Mouse (Mus musculus): ENCODE data around the gene Cpsf6. TPM values are rescaled to one million over a fixed set of nuclear protein-coding genes. Genes with fewer than 3 reads are reported as not detected.

The Cpsf6 gene
- polyA plus RNA-seq, 1 experiment from 2014 or later: 111 TPM

DNA sequence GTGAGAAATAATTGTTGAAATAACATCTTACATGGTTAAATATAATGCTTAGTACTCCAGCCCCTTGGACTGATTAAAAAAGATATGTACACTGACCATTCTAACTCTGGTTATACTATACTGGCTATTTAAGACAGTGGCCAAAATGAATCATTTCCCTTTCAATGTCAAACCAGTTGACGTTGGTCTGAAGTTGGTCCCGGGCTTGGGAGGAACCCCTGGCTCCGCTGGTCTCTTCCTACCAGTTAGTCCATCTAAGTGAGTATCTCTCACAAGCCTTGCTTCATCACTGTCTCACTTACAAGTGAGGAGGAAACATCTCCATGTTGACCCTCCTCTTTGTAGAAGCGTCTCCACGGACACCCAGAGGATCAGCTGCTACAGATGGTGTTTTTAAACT lies 75.4 kb downstream of the Cpsf6 start:
- Histone ChIP-seq H3K4me3 (ENCODE audit: low read length) (no peak overlapping the region), H3K27me3 (replicated peaks; ENCODE audit: control insufficient read depth, insufficient read depth, low read length) (no peaks in the 10 kb centered on the region), H3K4me2 (ENCODE audit: low read length) (no peak overlapping the region), H3K4me1 (ENCODE audit: control insufficient read depth, insufficient read depth, low read depth, low read length) (no peaks in the 10 kb centered on the region), H3K9me3 (ENCODE audit: control insufficient read depth, low read length) (no peaks in the 10 kb centered on the region), H3K9ac (ENCODE audit: low read depth, low read length) (no peak overlapping the region), H3K27ac (ENCODE audit: low read depth, low read length) (no peak overlapping the region), H3K36me3 (ENCODE audit: control insufficient read depth, insufficient read depth, low read length) (no peaks in the 10 kb centered on the region)
- no peak for ATAC-seq
- 93% methylated on average over 5 of the region's 5 CpGs for WGBS

DNA sequence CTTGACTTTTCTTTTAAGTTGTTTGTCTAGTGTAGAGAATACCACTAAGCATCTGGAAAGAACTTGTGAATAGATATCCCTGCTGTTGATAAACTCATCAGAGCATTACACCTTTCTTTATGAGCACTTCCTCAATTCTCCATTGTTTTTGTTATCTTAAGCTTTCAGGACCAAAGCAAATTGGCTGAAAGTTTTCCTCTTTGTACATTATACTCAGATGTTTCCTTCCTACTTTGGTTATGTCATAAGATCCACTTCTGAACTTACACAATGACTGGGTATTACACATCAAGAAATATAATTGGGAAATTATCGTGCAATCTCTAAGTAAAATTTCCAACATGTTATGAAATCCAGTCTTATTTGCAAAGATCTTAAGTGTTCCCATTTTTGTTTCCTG lies 78.1 kb downstream of the Cpsf6 start:
- no peak for ATAC-seq
- Histone ChIP-seq H3K27me3 (replicated peaks; ENCODE audit: control insufficient read depth, insufficient read depth, low read length) (no peaks in the 10 kb centered on the region), H3K9me3 (ENCODE audit: control insufficient read depth, low read length) (no peaks in the 10 kb centered on the region), H3K4me2 (ENCODE audit: low read length) (no peak overlapping the region), H3K27ac (ENCODE audit: low read depth, low read length) (no peak overlapping the region), H3K9ac (ENCODE audit: low read depth, low read length) (no peak overlapping the region), H3K4me3 (ENCODE audit: low read length) (no peak overlapping the region), H3K36me3 (ENCODE audit: control insufficient read depth, insufficient read depth, low read length) (no peaks in the 10 kb centered on the region), H3K4me1 (ENCODE audit: control insufficient read depth, insufficient read depth, low read depth, low read length) (no peaks in the 10 kb centered on the region)
- 91% methylated on average over 1 of the region's 1 CpGs for WGBS

- Histone ChIP-seq H3K9me3 (ENCODE audit: control insufficient read depth, low read length) (no peaks in the 10 kb centered on the region), H3K27me3 (replicated peaks; ENCODE audit: control insufficient read depth, insufficient read depth, low read length) (no peaks in the 10 kb centered on the region), H3K36me3 (ENCODE audit: control insufficient read depth, insufficient read depth, low read length) (no peaks in the 10 kb centered on the region), H3K27ac (ENCODE audit: low read depth, low read length) (no peak overlapping the region), H3K4me3 (ENCODE audit: low read length) (no peak overlapping the region), H3K9ac (ENCODE audit: low read depth, low read length) (no peak overlapping the region), H3K4me2 (ENCODE audit: low read length) (no peak overlapping the region), H3K4me1 (ENCODE audit: control insufficient read depth, insufficient read depth, low read depth, low read length) (no peaks in the 10 kb centered on the region)
- 90% methylated on average over 5 of the region's 5 CpGs for WGBS
- ATAC-seq: no peak
These were observed 79.8 kb downstream of the Cpsf6 start for GRCm38 (mm10) chr10:117299901-117300520.

DNA sequence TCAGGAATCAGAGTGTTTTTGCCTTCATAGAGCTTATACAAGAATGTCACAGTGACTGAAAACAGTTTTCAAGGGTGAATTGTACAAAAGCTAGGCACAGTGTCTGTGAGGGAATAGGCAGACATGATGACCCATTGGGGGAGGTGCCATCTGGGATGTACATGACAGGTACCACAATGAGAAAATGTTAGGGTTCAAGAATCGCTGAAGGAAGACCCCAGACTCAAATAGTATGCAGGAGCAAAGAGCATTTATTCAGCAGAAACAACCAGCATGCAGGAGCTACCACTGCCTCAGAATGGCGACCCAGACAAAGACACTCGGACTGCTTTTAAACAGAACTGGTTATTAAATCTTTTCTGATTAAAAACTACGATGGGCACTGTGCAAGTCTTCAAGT lies 80.7 kb downstream of the Cpsf6 start:
- H3K27ac ChIP-seq (ENCODE audit: low read depth, low read length): no peak overlapping the region
- H3K4me1 ChIP-seq (ENCODE audit: control insufficient read depth, insufficient read depth, low read depth, low read length): no peaks in the 10 kb centered on the region
- no peaks in the 10 kb centered on the region for H3K36me3 ChIP-seq (ENCODE audit: control insufficient read depth, insufficient read depth, low read length)
- no peak overlapping the region for H3K4me3 ChIP-seq (ENCODE audit: low read length)
- H3K4me2 ChIP-seq (ENCODE audit: low read length): no peak overlapping the region
- H3K27me3 ChIP-seq (replicated peaks; ENCODE audit: control insufficient read depth, insufficient read depth, low read length): no peaks in the 10 kb centered on the region
- no peak overlapping the region for H3K9ac ChIP-seq (ENCODE audit: low read depth, low read length)
- WGBS: 93% methylated on average over 4 of the region's 4 CpGs
- ATAC-seq: no peak
- H3K9me3 ChIP-seq (ENCODE audit: control insufficient read depth, low read length): no peaks in the 10 kb centered on the region

- Histone ChIP-seq H3K4me3 (ENCODE audit: low read length) (no peak overlapping the region), H3K4me1 (ENCODE audit: control insufficient read depth, insufficient read depth, low read depth, low read length) (no peaks in the 10 kb centered on the region), H3K27me3 (replicated peaks; ENCODE audit: control insufficient read depth, insufficient read depth, low read length) (no peaks in the 10 kb centered on the region), H3K9ac (ENCODE audit: low read depth, low read length) (no peak overlapping the region), H3K36me3 (ENCODE audit: control insufficient read depth, insufficient read depth, low read length) (no peaks in the 10 kb centered on the region), H3K4me2 (ENCODE audit: low read length) (no peak overlapping the region), H3K9me3 (ENCODE audit: control insufficient read depth, low read length) (no peaks in the 10 kb centered on the region), H3K27ac (ENCODE audit: low read depth, low read length) (no peak overlapping the region)
- ATAC-seq: no peak
- 90% methylated on average over 6 of the region's 6 CpGs for WGBS
These were observed 81.5 kb downstream of the Cpsf6 start for GRCm38 (mm10) chr10:117298336-117298735.

Other genes starting within 250 kb of the Cpsf6 start
- 16.5 and 22.1 TPM in 2 replicates for gene Frs2, start 231.5 kb downstream of the Cpsf6 start, polyA plus RNA-seq (2015; fragmentation: Nextera tagmentation; extraction: Ambion mirVana)
- 82.9 and 83.3 TPM in 2 replicates for gene Yeats4, start 155.5 kb downstream of the Cpsf6 start, polyA plus RNA-seq (2015; fragmentation: Nextera tagmentation; extraction: Ambion mirVana)
- not detected in 2 replicates for gene 9530003J23Rik, start 141.3 kb downstream of the Cpsf6 start, polyA plus RNA-seq (2015; fragmentation: Nextera tagmentation; extraction: Ambion mirVana)
- gene Lyz2, start 97.7 kb downstream of the Cpsf6 start, polyA plus RNA-seq (2015; fragmentation: Nextera tagmentation; extraction: Ambion mirVana): 21.3 and 26.0 TPM in 2 replicates
- gene Lyz1, start 87.1 kb downstream of the Cpsf6 start, polyA plus RNA-seq (2015; fragmentation: Nextera tagmentation; extraction: Ambion mirVana): not detected in 2 replicates
- 2.7 and 3.9 TPM in 2 replicates for gene Cpm, start 249.5 kb upstream of the Cpsf6 start, polyA plus RNA-seq (2015; fragmentation: Nextera tagmentation; extraction: Ambion mirVana)

Data from hindbrain, embryonic 16.5 days (tissue).